Mouse (Mus musculus): Measurements from ENCODE around the gene Stk10. TPM values are rescaled to one million over a fixed set of nuclear protein-coding genes. Genes with fewer than 3 reads are reported as not detected.

The Stk10 gene
- polyA plus RNA-seq, 1 experiment from 2014 or later: 2.6 TPM

DNA sequence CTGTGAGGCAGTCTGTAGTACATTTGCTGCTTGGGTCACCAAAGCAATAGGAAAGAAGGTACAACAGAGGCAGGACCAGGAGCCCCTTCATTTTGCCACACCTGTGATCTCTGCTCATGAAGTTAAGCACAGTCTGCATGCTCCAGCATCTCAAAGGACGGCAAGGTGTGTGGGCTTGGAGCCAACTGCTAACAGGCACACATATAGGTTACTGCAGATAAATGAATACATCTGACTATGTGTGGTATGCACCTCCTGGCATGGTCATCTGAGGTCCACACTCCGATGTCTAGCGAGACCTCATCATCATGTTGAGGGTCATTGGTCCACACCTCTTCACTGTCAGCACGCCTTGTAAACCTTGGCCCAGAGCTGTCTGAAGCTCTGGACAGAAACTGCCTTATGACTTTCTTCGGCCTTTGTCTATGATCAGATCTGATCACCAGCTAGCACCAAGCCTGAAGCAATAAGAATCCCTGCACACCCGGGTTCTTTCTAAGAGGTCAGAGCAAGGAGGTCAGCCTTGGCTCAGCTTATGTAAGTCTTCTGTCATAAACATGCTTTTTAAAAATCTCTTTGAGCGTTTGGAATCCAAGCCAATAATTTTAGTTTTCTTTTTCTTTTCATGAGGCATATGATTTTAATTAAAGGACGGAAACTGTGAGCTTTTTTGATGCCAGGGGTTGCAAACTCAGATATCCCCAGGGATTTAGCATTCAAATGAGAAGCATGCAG is 105.6 kb downstream of the Stk10 start:
- no peaks in the 10 kb centered on the region for H3K9me3 ChIP-seq
- no peak for ATAC-seq (ENCODE audit: extremely low read depth, insufficient number of reproducible peaks, low FRiP score, low TSS enrichment)
- H3K27ac ChIP-seq (replicated peaks): no peak overlapping the region
- no peaks in the 10 kb centered on the region for H3K27me3 ChIP-seq (replicated peaks)
- H3K4me1 ChIP-seq: peaks cover 32% of the 10 kb centered on the region
- WGBS: 82% methylated on average over 8 of the region's 8 CpGs
- H3K4me3 ChIP-seq: no peak overlapping the region
- no peaks in the 10 kb centered on the region for H3K36me3 ChIP-seq
- no peak overlapping the region for H3K4me2 ChIP-seq
- H3K9ac ChIP-seq: no peak overlapping the region

DNA sequence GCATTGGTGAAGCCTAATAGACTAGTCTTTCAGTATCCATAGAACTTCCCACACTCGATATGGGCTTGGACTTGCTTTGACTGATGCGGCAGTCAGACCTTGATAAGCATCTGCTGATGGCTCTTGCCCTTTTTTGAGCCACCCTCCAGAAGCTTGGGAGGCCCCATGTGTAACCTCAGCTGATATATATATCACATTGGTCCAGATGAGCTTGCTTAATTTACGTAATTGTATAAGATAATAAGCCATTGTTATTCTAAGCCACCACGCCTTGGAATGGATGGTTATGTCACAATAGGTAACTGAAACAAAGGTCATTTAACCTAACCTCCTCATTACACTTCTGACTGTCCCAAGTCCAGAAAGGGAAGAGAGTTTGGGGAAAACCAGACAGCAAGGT is 107.5 kb downstream of the Stk10 start:
- Histone ChIP-seq H3K27me3 (replicated peaks) (no peaks in the 10 kb centered on the region), H3K4me2 (peak overlapping the region; percentile 94), H3K36me3 (no peaks in the 10 kb centered on the region), H3K27ac (replicated peaks) (no peak overlapping the region), H3K9me3 (no peaks in the 10 kb centered on the region), H3K9ac (peak overlapping the region; percentile 99; the same call in 1 of the 2 replicates), H3K4me1 (peaks cover 46% of the 10 kb centered on the region), H3K4me3 (peak overlapping the region; percentile 94; the same call in 1 of the 2 replicates)
- ATAC-seq (ENCODE audit: extremely low read depth, insufficient number of reproducible peaks, low FRiP score, low TSS enrichment): no peak
- 80% methylated on average over 4 of the region's 4 CpGs for WGBS

DNA sequence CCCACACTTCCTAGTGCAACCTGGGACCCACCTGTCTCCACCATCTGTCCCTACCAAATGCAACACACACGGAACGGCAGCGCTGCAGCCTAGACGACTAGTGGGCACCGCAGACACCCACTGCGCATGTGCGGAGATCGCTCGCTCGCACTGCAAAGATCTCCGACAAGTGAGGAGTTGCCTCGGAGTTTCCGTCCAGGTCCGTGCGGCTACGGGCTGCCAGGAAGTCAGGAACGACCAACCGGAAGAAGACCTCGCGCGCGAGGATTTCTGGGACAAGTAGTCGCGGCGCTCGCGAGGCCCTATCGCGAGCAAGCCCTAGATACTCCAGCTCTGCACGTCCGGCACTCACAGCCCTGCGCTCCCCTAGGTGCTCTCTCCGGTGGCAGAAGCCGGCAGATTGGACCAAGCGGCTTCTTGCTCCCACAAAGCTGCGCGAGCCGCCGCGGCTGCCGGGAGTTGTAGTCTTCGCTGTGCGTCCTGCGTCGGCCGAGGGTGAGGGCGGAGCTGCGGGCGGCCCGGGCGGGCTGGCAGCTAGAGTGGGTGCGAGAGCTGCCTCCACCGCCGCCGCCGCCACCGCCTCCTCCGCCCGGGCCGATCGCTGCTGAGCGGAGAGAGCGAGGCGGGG is 109.3 kb downstream of the Stk10 start, which contains the start of gene Fbxw11:
Fbxw11 (plus strand) TSS at position 476 of the 628 bp plus-strand sequence.
- under 1% methylated on average over 61 of the region's 64 CpGs for WGBS
- no peaks in the 10 kb centered on the region for H3K36me3 ChIP-seq
- no peaks in the 10 kb centered on the region for H3K9me3 ChIP-seq
- no peaks in the 10 kb centered on the region for H3K27me3 ChIP-seq (replicated peaks)
- H3K27ac ChIP-seq (replicated peaks): peak within 1 kb of the TSS; percentile 99
- peak; percentile 89 for ATAC-seq (ENCODE audit: extremely low read depth, insufficient number of reproducible peaks, low FRiP score, low TSS enrichment)
- H3K4me1 ChIP-seq: peaks cover 45% of the 10 kb centered on the region
- H3K9ac ChIP-seq: peak within 1 kb of the TSS; percentile 99
- peak within 1 kb of the TSS; percentile 94 for H3K4me2 ChIP-seq
- H3K4me3 ChIP-seq: peak within 1 kb of the TSS; percentile 94

DNA sequence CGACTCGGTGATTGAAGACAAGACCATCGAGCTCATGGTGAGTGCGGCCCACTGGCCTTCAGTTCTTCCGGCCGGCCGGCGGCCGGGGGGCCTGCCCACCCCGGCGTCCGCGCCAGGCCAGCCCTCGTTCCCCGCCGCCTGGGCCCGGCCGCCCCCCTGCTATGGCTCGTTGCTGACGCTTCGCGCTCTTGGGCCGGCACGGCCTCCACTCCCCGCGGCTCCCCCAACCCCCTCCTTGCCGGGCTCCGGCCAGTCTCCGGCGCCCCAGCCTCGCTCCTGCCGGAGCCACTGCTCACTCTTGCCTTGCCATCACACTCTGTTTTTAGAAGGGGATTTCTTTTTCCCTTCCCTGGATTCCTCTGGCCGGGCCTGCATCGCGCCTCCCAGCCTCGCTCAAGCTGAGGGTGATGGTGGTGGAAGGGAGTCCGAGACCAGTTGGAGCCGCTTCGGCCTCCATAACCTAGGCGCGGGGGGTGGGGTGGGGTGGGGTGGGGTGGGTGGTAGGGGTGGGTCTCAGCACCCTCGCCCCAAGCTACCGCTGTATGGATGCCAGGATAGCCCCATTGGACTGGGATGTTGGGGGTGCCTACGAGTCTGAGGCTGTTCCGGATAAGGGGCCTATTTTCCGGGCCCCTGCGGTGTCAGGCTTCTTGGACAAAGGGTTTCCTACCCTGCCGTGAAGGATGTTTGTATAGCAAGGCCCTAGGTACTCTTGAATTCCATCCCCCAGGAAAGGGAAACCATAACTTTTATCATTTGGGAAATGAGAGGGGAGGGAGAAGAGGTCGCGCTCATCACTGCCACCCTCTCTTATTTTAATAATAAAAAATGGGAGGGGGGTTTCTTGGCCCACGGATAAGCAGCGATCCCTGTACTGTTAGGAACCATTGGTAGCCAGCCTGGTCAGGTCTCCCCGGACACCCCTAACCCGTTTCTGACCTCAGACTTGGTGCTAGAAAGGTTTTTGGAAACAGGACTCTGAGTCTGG is 110.1 kb downstream of the Stk10 start:
- Histone ChIP-seq H3K4me1 (peaks cover 51% of the 10 kb centered on the region), H3K27ac (replicated peaks) (peak overlapping the region; percentile 99), H3K9me3 (no peaks in the 10 kb centered on the region), H3K9ac (peak overlapping the region; percentile 99), H3K4me2 (peak overlapping the region; percentile 94), H3K4me3 (peak overlapping the region; percentile 94), H3K36me3 (no peaks in the 10 kb centered on the region), H3K27me3 (replicated peaks) (no peaks in the 10 kb centered on the region)
- under 1% methylated on average over 51 of the region's 54 CpGs for WGBS
- peak; percentile 6; the same call in 1 of the 2 replicates for ATAC-seq (ENCODE audit: extremely low read depth, insufficient number of reproducible peaks, low FRiP score, low TSS enrichment)

DNA sequence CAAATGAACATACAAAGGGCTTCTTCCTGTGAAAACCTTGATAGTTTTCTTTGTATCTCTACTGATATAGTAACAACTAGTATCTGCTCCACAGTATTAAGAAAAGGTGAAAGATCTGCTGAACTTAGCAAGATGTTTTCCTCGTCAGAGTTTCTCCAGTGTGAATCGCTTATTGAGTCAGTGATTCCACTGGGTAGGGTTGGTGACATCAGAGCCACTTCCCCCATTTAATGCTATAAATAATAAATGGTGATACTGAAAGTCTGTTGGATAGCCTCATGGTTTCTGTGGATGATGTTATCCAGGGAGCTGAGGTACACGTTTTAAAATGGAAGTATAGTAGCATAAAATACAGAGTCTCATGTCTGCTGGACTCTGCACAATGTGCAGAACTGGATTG is 110.9 kb downstream of the Stk10 start:
- peak overlapping the region; percentile 99 for H3K27ac ChIP-seq (replicated peaks)
- peaks cover 51% of the 10 kb centered on the region for H3K4me1 ChIP-seq
- 19% methylated on average over 3 of the region's 3 CpGs for WGBS
- no peak for ATAC-seq (ENCODE audit: extremely low read depth, insufficient number of reproducible peaks, low FRiP score, low TSS enrichment)
- peak overlapping the region; percentile 94 for H3K4me3 ChIP-seq
- H3K36me3 ChIP-seq: no peaks in the 10 kb centered on the region
- no peaks in the 10 kb centered on the region for H3K27me3 ChIP-seq (replicated peaks)
- no peaks in the 10 kb centered on the region for H3K9me3 ChIP-seq
- H3K9ac ChIP-seq: peak overlapping the region; percentile 99
- peak overlapping the region; percentile 94 for H3K4me2 ChIP-seq

DNA sequence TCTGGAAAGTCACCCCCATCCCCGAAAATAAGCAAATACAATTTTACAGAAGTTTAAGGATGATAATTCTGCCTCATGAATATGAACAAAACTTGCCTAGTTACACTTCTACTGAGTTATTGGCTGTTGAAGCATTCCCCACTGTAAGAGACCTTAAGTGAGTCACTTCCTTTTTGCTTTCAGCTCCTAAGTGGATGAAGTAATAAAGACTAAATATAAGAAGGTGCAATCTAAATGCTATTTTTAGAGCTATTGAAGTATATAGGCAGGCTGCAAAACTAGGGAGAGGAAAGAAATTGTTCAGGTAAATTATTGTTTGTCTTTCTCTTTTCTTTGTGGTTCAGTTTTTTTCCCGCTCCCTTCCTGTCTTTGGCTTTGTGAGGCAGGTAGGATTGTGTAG is 114.2 kb downstream of the Stk10 start:
- peak overlapping the region; percentile 18; the same call in 1 of the 2 replicates for H3K4me2 ChIP-seq
- no peaks in the 10 kb centered on the region for H3K36me3 ChIP-seq
- no peaks in the 10 kb centered on the region for H3K27me3 ChIP-seq (replicated peaks)
- peak overlapping the region; percentile 0; the same call in 1 of the 2 replicates for H3K27ac ChIP-seq (replicated peaks)
- 0 out of 2 replicates have a peak overlapping the region, but pooled peaks have one; percentile 3 for H3K9ac ChIP-seq
- no peak for ATAC-seq (ENCODE audit: extremely low read depth, insufficient number of reproducible peaks, low FRiP score, low TSS enrichment)
- peaks cover 61% of the 10 kb centered on the region for H3K4me1 ChIP-seq
- H3K4me3 ChIP-seq: no peak overlapping the region
- WGBS: 74% methylated on average over 2 of the region's 2 CpGs
- no peaks in the 10 kb centered on the region for H3K9me3 ChIP-seq

DNA sequence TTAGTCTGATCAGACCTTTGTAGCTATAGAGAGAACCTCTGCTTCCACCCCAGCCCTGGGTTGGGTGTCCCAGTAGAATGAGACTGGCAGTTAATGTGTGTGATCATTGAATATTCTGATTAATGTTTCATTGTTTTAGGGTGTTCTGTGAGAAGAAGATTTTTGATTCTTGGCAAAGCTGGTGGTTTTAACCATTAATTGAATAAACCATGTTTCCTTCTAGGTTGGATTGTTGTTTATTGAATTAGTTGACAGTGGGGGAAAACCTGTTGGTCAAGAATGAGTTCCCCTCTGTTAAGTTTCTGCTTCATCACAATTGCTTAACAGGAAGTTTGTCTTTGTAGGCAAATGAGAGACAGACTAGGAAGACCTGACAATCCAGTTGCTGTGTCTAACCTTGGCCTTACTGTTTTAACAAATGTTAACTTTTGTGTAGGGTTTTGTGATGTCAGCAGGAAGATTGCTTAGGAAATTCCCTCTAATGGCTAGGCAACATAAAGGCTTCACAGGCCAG is 117.2 kb downstream of the Stk10 start:
- H3K27ac ChIP-seq (replicated peaks): no peak overlapping the region
- no peaks in the 10 kb centered on the region for H3K9me3 ChIP-seq
- ATAC-seq (ENCODE audit: extremely low read depth, insufficient number of reproducible peaks, low FRiP score, low TSS enrichment): no peak

DNA sequence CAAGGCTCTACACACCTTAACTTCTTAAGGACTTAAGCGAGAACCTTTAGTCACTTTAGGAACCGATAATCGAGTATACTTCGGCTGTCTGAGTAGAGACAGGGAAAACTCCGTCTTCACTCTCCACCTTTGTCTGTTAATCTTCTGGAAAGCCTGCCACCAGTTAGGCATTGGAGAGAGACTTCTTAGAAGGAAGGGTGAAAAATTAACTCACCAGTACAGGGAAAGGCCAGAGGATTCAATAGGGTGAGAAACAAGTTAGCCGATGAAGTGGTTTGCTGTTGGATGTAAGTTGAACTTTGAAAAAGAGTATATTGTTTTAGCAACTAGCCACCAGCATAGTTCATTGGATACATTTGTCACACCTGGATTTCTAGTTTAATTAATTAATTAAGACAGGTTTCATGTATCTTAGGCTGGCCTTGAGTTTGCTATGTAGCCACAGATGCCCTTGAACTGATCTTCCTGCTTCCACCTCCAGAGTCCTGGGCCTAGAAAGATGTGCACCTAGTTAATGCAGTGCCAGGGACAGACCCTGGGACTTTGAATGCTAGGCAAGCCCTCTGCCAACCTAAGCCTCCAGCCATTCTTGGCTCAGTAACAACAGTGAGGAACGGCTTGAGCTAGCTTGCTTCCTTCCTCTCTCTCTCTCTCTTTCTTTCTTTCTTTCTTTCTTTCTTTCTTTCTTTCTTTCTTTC is 117.9 kb downstream of the Stk10 start:
- H3K4me3 ChIP-seq: no peak overlapping the region
- peaks cover 13% of the 10 kb centered on the region for H3K36me3 ChIP-seq
- H3K9ac ChIP-seq: no peak overlapping the region
- no peak overlapping the region for H3K4me2 ChIP-seq
- WGBS: 82% methylated on average over 7 of the region's 7 CpGs
- peaks cover 63% of the 10 kb centered on the region for H3K4me1 ChIP-seq
- H3K27me3 ChIP-seq (replicated peaks): no peaks in the 10 kb centered on the region
- ATAC-seq (ENCODE audit: extremely low read depth, insufficient number of reproducible peaks, low FRiP score, low TSS enrichment): no peak
- peak overlapping the region; percentile 20; the same call in 1 of the 2 replicates for H3K27ac ChIP-seq (replicated peaks)
- H3K9me3 ChIP-seq: no peaks in the 10 kb centered on the region

More for the DNA sequence above, 117.2 kb downstream of the Stk10 start:
- Histone ChIP-seq H3K27me3 (replicated peaks) (no peaks in the 10 kb centered on the region), H3K36me3 (peaks cover 13% of the 10 kb centered on the region), H3K4me3 (no peak overlapping the region), H3K9ac (no peak overlapping the region), H3K4me1 (peaks cover 61% of the 10 kb centered on the region), H3K4me2 (no peak overlapping the region)

DNA sequence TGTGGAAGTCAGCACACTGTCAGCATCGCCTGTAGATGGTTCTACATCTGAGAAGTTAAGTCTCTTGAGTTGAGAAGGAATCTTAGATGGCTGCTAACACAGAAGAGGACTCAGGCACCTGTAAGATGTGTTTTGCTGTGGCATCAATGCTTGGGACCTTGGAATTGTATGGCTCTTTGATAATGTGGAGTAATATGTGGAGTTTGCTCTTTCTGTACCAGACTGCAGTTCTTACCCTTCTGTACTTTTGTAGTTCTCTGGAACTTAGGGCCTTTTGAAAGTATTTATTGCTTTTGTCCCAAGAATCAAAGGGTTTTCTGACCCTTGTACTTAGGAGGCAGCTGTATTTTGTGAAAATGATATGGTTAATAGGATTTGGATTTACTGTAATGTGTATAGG is 118.6 kb downstream of the Stk10 start:
- Histone ChIP-seq H3K9me3 (no peaks in the 10 kb centered on the region), H3K27me3 (replicated peaks) (no peaks in the 10 kb centered on the region), H3K4me2 (no peak overlapping the region), H3K9ac (no peak overlapping the region), H3K36me3 (peaks cover 13% of the 10 kb centered on the region), H3K27ac (replicated peaks) (no peak overlapping the region), H3K4me1 (peaks cover 58% of the 10 kb centered on the region), H3K4me3 (no peak overlapping the region)
- 73% methylated on average over 1 of the region's 1 CpGs for WGBS
- no peak for ATAC-seq (ENCODE audit: extremely low read depth, insufficient number of reproducible peaks, low FRiP score, low TSS enrichment)

DNA sequence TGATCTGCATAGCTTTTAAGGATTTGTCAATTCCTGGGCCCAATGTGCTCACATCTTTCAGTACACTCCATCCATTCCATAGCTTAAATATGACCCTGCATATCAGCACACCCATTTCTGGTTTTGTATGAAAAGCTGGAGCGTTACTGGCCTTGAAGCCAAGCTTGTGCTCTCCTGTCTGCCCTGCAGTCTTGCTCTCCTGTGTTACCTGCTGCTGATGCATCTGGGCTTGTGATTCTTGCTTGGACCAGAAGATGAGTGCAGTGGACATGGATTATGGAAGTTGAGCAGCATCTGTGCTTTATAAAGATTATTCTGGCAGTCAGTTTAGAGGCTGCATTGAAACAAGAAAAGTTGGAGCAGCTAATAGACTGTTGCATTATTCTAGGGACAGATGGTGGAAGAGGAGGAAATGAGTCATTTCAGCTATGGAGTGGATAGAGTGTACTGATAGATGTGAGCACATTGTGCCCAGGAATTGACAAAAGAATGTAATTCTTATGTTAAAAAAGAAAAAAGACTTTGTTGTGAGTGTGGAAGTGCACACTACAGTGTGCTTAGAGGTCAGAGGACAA is 129.1 kb downstream of the Stk10 start:
- 72% methylated on average over 1 of the region's 1 CpGs for WGBS
- H3K27me3 ChIP-seq (replicated peaks): no peaks in the 10 kb centered on the region
- H3K4me3 ChIP-seq: no peak overlapping the region
- no peaks in the 10 kb centered on the region for H3K9me3 ChIP-seq
- peaks cover 11% of the 10 kb centered on the region; the same call in 1 of the 2 replicates for H3K36me3 ChIP-seq
- H3K9ac ChIP-seq: no peak overlapping the region
- H3K4me1 ChIP-seq: peaks cover 34% of the 10 kb centered on the region
- no peak overlapping the region for H3K27ac ChIP-seq (replicated peaks)
- no peak for ATAC-seq (ENCODE audit: extremely low read depth, insufficient number of reproducible peaks, low FRiP score, low TSS enrichment)
- no peak overlapping the region for H3K4me2 ChIP-seq

Data from heart, embryonic 13.5 days (tissue).